Mouse (Mus musculus): ENCODE data around the gene Grik4.
A peak's percentile ranks its signal among the peaks of the same experiment; 100 is the strongest.

Grik4 gene

GRCm38 (mm10) chr9:42544521-42544920 is 399.8 kb downstream of the Grik4 start:
- peak; percentile 39 for DNase-seq

DNA sequence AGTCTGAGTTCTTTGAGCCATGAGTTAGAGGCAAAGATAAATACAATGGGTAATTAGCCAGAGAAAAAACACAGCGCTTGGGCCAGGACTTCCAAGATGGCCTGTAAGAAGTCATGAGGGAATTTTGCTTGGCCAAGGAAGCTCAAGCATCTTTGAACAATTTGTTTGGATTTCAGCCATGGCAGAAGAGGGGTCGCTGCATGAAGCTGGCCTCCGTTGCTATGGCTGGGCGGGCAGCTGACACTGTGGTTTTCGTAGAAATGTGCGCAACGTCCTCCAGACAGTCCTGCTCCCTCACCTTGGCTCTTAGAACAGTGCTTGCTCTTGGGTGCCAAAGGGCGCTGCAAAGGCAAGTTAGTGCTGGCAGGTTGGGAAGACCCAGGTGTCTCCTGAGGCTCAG is 410.8 kb downstream of the Grik4 start:
- no peak for DNase-seq

DNA sequence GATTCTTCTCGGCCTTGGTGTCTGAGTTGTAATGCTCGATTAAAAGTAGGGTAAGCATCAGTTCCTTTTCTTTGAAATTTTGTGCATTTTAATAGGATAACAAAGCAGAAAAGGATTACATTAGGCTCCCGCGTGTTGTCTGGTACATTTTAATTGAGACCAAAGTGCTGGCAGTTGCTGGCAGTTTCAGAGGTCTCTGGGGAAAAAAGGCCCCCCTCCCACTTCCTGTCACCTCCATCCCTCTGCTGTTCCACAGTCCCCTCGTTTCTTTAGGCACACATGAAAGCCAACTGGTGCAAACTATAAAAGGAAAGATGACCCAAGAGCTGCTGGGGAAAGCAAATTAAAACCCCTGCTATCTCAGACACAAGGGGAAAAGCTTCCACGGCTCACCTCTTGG is 411.3 kb downstream of the Grik4 start:
- no peak for DNase-seq

DNA sequence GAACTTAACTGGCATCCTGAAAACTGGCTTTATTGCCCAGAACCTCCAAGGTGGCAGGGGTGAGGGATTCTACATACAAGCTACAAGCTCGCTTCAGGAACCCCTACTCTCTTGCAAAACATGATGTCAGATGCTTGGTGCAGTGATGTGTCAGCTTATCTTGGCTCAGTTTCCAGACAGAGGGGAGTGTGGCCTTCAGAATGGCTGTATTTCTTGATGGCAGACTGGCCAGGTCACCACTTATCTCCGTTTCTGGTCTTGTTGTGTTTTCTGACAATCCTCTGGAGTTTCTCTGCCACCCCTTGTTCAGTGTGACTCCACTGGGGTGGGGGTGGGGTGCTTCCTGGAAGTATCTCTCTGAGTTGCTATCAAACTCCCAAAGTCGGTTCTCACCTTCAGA is 412.3 kb downstream of the Grik4 start:
- DNase-seq = no peak

DNA sequence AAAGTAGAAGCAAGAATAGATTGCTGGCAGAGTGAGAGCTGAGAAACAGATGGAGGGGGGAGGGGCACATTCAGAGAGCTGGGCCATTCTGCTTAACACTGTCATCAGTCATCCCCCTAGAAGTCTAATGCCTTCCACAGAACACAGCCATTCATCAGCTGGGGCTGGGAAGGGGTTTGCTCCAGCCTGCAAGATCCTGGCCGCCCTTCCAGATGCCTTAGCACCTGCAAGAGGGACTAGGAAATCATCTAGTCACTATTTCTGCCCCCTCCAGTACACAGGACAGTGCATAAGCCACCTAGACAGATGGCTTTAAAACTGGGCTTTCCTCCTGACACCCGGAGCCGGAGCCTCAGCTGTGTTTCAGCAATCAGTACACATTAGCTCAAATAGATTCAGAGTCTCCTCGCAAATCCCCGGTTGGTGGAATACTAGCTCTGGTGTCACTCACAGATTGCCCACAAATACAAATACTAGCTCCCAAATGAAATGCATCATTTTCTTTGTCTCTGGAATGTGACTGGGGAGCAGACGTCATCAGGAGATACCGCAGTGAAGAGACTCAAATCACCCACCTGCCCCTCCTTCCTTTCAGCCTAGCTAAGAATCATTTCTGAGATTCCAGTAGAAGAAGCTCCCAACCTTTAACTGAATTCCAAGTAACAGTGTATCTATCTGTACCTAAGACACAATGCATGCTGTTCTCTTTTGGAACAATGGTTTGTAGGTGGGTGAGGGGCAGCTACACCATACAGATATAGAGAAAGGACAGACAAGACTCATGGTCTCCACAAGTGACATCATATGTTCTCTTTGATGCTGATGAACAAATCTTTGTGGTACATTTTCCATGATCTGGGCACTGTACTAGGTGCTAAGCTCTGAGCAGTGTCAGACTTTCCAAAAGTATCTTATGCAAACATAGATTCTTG is 413.8 kb downstream of the Grik4 start:
- peak; percentile 76 for DNase-seq

- DNase-seq = peak; percentile 55
These were observed 423.7 kb downstream of the Grik4 start for GRCm38 (mm10) chr9:42520587-42521084.

- DNase-seq = no peak
These were observed 426.1 kb downstream of the Grik4 start for GRCm38 (mm10) chr9:42518163-42518562.

GRCm38 (mm10) chr9:42513159-42513558 is 431.1 kb downstream of the Grik4 start:
- no peak for DNase-seq

DNA sequence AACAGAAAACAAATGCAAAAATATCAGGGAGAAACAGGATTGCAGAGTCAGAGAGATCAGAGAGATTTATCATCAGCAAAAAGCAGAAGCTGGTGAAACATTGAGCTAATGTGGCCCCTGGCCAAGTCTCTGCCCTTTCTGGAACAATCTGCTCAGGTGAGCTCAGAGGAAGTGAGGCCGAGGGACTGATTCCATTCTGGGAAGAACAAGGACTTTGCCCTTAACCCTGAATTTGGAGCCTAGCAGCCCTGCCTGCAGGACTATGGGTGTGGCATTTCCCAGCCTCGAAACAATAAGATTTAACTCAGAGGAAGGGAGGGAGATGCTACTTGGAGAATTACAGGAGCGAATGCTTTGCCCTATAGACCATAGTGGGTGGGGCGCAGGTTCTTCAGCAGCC is 432.0 kb downstream of the Grik4 start:
- no peak for DNase-seq

DNA sequence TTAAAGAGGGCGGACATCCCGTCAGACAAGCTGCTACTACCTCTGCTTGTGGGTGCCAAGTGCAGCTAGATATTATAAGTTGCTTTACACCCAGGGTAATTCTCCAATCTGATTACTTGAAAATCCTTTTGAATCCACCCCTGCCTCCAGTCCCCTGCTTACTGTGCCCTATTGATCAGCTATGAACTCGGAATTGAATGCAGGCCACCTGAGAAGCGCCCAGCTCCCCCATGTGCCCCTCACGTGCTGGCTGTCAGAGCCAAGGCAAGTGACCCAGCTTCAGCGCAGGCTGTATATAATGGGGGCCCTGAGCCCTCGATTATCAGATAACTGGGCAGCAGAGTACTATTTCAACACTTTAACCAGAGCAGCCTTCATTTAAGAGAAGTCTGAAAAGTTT is 436.1 kb downstream of the Grik4 start:
- DNase-seq = no peak

DNA sequence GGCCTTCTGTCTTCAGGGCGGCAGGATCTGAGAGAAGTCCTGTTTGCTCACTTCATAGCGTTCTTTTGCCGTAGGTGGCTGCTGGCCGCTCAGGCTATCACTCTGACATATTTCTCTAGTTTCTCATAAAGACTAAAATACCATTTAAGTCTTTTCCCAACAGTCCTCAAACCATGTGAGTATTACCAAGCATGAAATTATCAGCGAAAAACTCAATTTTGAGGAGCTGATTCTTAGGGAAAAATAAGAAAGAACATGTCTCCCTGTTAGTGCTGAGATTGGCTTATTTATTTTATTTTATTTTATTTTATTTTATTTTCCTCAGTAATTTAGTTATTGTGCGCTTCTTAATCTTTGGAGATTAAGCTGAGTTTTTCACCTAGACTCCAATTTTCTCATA is 436.6 kb downstream of the Grik4 start, which contains the start of gene Tbcel:
Tbcel (minus strand) TSS at position 101 of the 400 bp plus-strand sequence.
- no peak for DNase-seq

GRCm38 (mm10) chr9:42507022-42507421 is 437.3 kb downstream of the Grik4 start:
- no peak for DNase-seq

- DNase-seq = no peak
These were observed 439.3 kb downstream of the Grik4 start for GRCm38 (mm10) chr9:42504971-42505510.

- no peak for DNase-seq
These were observed 439.7 kb downstream of the Grik4 start for GRCm38 (mm10) chr9:42504559-42504958.

GRCm38 (mm10) chr9:42503709-42504108 is 440.6 kb downstream of the Grik4 start:
- no peak for DNase-seq

DNA sequence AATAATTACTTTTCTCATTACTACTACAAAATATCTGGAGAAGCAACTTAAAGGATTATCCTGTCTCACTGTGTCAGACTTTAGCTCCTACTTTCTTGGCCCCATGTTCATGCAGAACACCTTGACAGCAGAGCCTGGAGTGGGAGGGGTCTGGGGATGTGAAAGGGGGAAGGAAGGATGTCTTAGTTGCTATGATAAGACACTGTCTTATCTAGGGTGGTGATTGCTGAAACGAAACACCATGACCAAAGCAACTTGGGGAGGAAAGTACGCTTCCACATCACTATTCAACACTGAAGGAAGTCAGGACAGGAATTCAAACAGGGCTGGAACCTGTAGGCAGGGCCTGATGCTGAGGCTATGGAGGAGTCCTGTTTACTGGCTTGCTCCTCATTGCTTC is 448.0 kb downstream of the Grik4 start:
- DNase-seq = no peak

- peak; percentile 92 for DNase-seq
These were observed 452.5 kb downstream of the Grik4 start for GRCm38 (mm10) chr9:42491780-42492179.

DNA sequence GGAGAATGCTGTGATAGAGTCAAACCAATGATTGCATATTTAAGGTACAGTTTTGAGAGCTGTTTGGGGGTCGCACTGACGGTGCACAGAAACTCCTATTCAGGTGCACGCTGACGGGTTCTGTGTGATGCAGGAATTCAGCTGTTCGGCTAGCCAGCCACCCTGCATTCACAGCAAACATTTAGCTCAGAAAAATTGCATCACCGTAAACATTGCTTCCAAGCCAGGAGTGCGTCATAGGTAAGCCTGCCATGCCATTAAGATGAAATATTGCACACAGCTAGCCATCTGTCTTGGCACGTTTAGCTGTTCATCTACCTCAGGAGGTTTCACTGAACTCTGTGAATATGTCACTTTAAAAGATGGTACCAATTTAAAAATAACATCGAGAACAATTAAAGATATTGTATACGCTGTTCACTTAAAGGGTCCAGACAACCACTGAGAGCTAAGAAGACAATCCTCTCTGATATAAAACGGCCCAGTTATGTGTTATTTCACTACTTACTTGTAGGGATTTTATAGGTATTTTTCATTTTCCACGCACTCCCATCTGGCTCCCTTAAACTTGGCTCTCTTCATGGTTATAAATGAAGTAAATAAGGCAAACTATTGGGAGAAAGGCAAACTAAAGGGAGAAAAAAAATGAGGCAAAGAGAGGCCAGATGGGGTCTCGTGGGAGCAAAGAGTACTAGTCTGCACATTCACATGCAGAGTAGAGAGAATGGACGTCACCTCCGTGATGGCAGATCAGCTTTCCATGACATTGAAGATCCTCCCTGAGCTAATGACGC is 453.5 kb downstream of the Grik4 start:
- DNase-seq = peak; percentile 52

DNA sequence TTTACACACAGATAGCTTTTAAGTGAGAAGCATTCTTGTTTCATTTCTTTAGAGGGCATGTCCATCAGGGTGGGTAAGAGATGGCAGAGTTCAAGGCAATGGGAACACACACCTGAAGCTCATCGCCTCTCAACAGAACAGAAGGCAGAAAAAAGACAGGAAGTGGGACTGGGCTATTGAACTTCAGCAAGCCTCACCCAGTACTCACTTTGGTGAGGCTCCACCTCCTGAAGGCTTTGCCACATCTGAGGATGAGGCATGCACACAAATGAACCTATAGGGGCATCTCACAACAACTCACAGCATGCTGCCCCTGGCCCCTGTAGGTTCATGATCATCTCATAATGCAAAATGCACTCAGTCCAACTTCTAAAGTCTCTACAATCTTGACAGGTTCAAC is 456.2 kb downstream of the Grik4 start:
- DNase-seq = no peak

GRCm38 (mm10) chr9:42486913-42487312 is 457.4 kb downstream of the Grik4 start:
- no peak for DNase-seq

DNA sequence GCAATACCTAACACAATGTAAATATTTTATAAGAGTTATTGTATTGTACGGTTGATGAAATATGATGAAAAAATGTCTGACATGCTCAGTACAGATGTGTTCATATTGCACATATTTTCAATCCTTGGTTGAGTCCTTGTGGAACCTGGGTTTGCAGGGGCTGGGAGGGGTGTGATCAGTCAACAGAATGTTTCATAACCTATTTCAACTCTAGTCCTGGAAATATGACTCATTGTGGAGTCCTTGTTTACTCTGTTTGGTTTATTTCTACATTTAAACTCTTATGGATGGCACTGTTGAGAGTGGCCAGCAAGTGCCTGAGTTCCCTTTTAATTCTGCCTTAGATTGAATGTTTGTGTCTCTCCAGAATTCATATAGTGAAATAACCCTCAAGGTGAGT is 459.6 kb downstream of the Grik4 start:
- DNase-seq = no peak

DNA sequence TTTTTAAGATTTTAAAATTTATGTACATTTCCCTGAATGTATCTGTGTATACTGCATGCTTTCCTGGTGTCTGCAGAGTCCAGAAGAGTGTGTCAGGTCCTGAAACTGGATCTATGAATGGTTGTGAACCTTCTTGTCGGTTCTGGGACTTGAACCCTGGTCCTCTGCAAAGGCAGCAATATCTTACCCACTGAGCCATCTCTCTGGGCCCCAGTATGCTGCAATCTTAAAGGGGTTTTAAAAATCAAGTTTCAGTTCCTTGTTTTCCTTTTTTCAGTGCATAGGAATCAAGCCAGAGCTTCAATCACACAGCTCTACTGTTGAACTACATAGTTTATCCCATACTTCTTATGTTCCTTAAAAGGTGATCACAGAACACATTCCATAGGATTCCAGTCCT is 461.3 kb downstream of the Grik4 start:
- DNase-seq = no peak

- no peak for DNase-seq
These were observed 468.1 kb downstream of the Grik4 start for GRCm38 (mm10) chr9:42476166-42476565.
